Mouse (Mus musculus): ENCODE results near the gene Fam222a.

Gene Fam222a

GRCm38 (mm10) chr5:114583046-114583445, 15.2 kb downstream of the Fam222a start:
- H3K4me1 ChIP-seq (replicated peaks; ENCODE audit: low read depth, low read length), result peaks cover 63% of the 10 kb centered on the region
- H3K9me3 ChIP-seq (ENCODE audit: low read length), result no peaks in the 10 kb centered on the region
- H3K4me3 ChIP-seq (replicated peaks; ENCODE audit: low read length), result no peak overlapping the region
- TF ChIP-seq NANOG (IDR thresholded peaks at IDR 0.05; ENCODE audit: borderline replicate concordance, low read length), result no peak
- TF ChIP-seq CTCF (conservative IDR thresholded peaks at IDR 0.05; ENCODE audit: low read length), result no peak
- H3K36me3 ChIP-seq (ENCODE audit: insufficient read depth, low read length), result peaks cover 24% of the 10 kb centered on the region
- H3K27me3 ChIP-seq (ENCODE audit: insufficient read depth, low read length), result no peaks in the 10 kb centered on the region

- TF ChIP-seq CTCF (conservative IDR thresholded peaks at IDR 0.05; ENCODE audit: low read length), result no peak
- no peak for TF ChIP-seq POU5F1 (IDR thresholded peaks at IDR 0.05; ENCODE audit: borderline replicate concordance, low read length)
- no peak overlapping the region for H3K4me3 ChIP-seq (replicated peaks; ENCODE audit: low read length)
- no peaks in the 10 kb centered on the region for H3K9me3 ChIP-seq (ENCODE audit: low read length)
- H3K36me3 ChIP-seq (ENCODE audit: insufficient read depth, low read length), result peaks cover 27% of the 10 kb centered on the region
- H3K4me1 ChIP-seq (replicated peaks; ENCODE audit: low read depth, low read length), result peaks cover 59% of the 10 kb centered on the region
- H3K27me3 ChIP-seq (ENCODE audit: insufficient read depth, low read length), result no peaks in the 10 kb centered on the region
Measured at GRCm38 (mm10) chr5:114583490-114584175, 15.8 kb downstream of the Fam222a start.

- H3K27me3 ChIP-seq (ENCODE audit: insufficient read depth, low read length), result no peaks in the 10 kb centered on the region
- H3K4me3 ChIP-seq (replicated peaks; ENCODE audit: low read length), result no peak overlapping the region
- peaks cover 24% of the 10 kb centered on the region for H3K36me3 ChIP-seq (ENCODE audit: insufficient read depth, low read length)
- TF ChIP-seq POU5F1 (IDR thresholded peaks at IDR 0.05; ENCODE audit: borderline replicate concordance, low read length) (no peak), NANOG (IDR thresholded peaks at IDR 0.05; ENCODE audit: borderline replicate concordance, low read length) (no peak), CTCF (conservative IDR thresholded peaks at IDR 0.05; ENCODE audit: low read length) (no peak)
- peaks cover 50% of the 10 kb centered on the region for H3K4me1 ChIP-seq (replicated peaks; ENCODE audit: low read depth, low read length)
- no peaks in the 10 kb centered on the region for H3K9me3 ChIP-seq (ENCODE audit: low read length)
Measured at GRCm38 (mm10) chr5:114584293-114585104, 16.7 kb downstream of the Fam222a start.

GRCm38 (mm10) chr5:114585682-114586081, 17.9 kb downstream of the Fam222a start:
- peaks cover 18% of the 10 kb centered on the region for H3K36me3 ChIP-seq (ENCODE audit: insufficient read depth, low read length)
- H3K4me3 ChIP-seq (replicated peaks; ENCODE audit: low read length), result no peak overlapping the region
- H3K9me3 ChIP-seq (ENCODE audit: low read length), result no peaks in the 10 kb centered on the region
- peaks cover 54% of the 10 kb centered on the region for H3K4me1 ChIP-seq (replicated peaks; ENCODE audit: low read depth, low read length)
- H3K27me3 ChIP-seq (ENCODE audit: insufficient read depth, low read length), result no peaks in the 10 kb centered on the region
- TF ChIP-seq CTCF (conservative IDR thresholded peaks at IDR 0.05; ENCODE audit: low read length), result no peak
- no peak for TF ChIP-seq NANOG (IDR thresholded peaks at IDR 0.05; ENCODE audit: borderline replicate concordance, low read length)

- Histone ChIP-seq H3K9me3 (ENCODE audit: low read length) (no peaks in the 10 kb centered on the region), H3K27me3 (ENCODE audit: insufficient read depth, low read length) (no peaks in the 10 kb centered on the region), H3K4me1 (replicated peaks; ENCODE audit: low read depth, low read length) (peaks cover 58% of the 10 kb centered on the region), H3K36me3 (ENCODE audit: insufficient read depth, low read length) (peaks cover 11% of the 10 kb centered on the region), H3K4me3 (replicated peaks; ENCODE audit: low read length) (no peak overlapping the region)
- TF ChIP-seq POU5F1 (IDR thresholded peaks at IDR 0.05; ENCODE audit: borderline replicate concordance, low read length) (no peak), CTCF (conservative IDR thresholded peaks at IDR 0.05; ENCODE audit: low read length) (no peak), NANOG (IDR thresholded peaks at IDR 0.05; ENCODE audit: borderline replicate concordance, low read length) (no peak)
Measured at GRCm38 (mm10) chr5:114587908-114588307, 20.1 kb downstream of the Fam222a start.

- TF ChIP-seq POU5F1 (IDR thresholded peaks at IDR 0.05; ENCODE audit: borderline replicate concordance, low read length) (no peak), CTCF (conservative IDR thresholded peaks at IDR 0.05; ENCODE audit: low read length) (no peak), NANOG (IDR thresholded peaks at IDR 0.05; ENCODE audit: borderline replicate concordance, low read length) (no peak)
- Histone ChIP-seq H3K27me3 (ENCODE audit: insufficient read depth, low read length) (no peaks in the 10 kb centered on the region), H3K36me3 (ENCODE audit: insufficient read depth, low read length) (peaks cover 6% of the 10 kb centered on the region), H3K4me3 (replicated peaks; ENCODE audit: low read length) (no peak overlapping the region), H3K9me3 (ENCODE audit: low read length) (no peaks in the 10 kb centered on the region), H3K4me1 (replicated peaks; ENCODE audit: low read depth, low read length) (peaks cover 54% of the 10 kb centered on the region)
Measured at GRCm38 (mm10) chr5:114588416-114588815, 20.6 kb downstream of the Fam222a start.

- Histone ChIP-seq H3K36me3 (ENCODE audit: insufficient read depth, low read length) (peaks cover 5% of the 10 kb centered on the region), H3K9me3 (ENCODE audit: low read length) (no peaks in the 10 kb centered on the region), H3K27me3 (ENCODE audit: insufficient read depth, low read length) (no peaks in the 10 kb centered on the region), H3K4me3 (replicated peaks; ENCODE audit: low read length) (no peak overlapping the region), H3K4me1 (replicated peaks; ENCODE audit: low read depth, low read length) (peaks cover 53% of the 10 kb centered on the region)
- TF ChIP-seq POU5F1 (IDR thresholded peaks at IDR 0.05; ENCODE audit: borderline replicate concordance, low read length), result no peak
- TF ChIP-seq CTCF (conservative IDR thresholded peaks at IDR 0.05; ENCODE audit: low read length), result no peak
- no peak for TF ChIP-seq NANOG (IDR thresholded peaks at IDR 0.05; ENCODE audit: borderline replicate concordance, low read length)
Measured at GRCm38 (mm10) chr5:114589026-114589425, 21.2 kb downstream of the Fam222a start.

GRCm38 (mm10) chr5:114589454-114589853, 21.6 kb downstream of the Fam222a start:
- Histone ChIP-seq H3K4me3 (replicated peaks; ENCODE audit: low read length) (no peak overlapping the region), H3K27me3 (ENCODE audit: insufficient read depth, low read length) (no peaks in the 10 kb centered on the region), H3K9me3 (ENCODE audit: low read length) (no peaks in the 10 kb centered on the region), H3K36me3 (ENCODE audit: insufficient read depth, low read length) (peaks cover 9% of the 10 kb centered on the region), H3K4me1 (replicated peaks; ENCODE audit: low read depth, low read length) (peaks cover 53% of the 10 kb centered on the region)
- TF ChIP-seq CTCF (conservative IDR thresholded peaks at IDR 0.05; ENCODE audit: low read length), result no peak
- TF ChIP-seq POU5F1 (IDR thresholded peaks at IDR 0.05; ENCODE audit: borderline replicate concordance, low read length), result no peak
- no peak for TF ChIP-seq NANOG (IDR thresholded peaks at IDR 0.05; ENCODE audit: borderline replicate concordance, low read length)
